Mouse (Mus musculus) kidney, adult 2 months (tissue): Measurements from ENCODE around the gene Olfr459.

ENCODE experiments used
- CTCF ChIP-seq: fragments of 200-500 bp; conservative IDR thresholded peaks from 2 replicates; pipeline ENCODE4 v1.5.1; 2011; ENCODE audit warnings: low read depth, mild to moderate bottlenecking, control low read depth, low read length, moderate library complexity, mixed read lengths; ENCODE audit not compliant: insufficient read depth, insufficient read length
- POLR2A ChIP-seq: fragments of 200-500 bp; IDR thresholded peaks from one replicate; pipeline ENCODE4 v1.6.1; 2011; ENCODE audit warnings: low read depth, low read length, control low read depth

- TF ChIP-seq POLR2A (no peak), CTCF (no peak)
Measured at GRCm38 (mm10) chr6:41762370-41762757, 12.6 kb downstream of the Olfr459 start.
